Mouse (Mus musculus) MEL (cell line): ENCODE measurements around the gene Gm3138.
"Not testable (repeated sequence)": the region's sequence is repeated elsewhere in the genome, so short reads cannot be mapped to it uniquely, and the experiment has no call there.

Source experiments
- CTCF ChIP-seq, 3 experiments: IDR thresholded peaks in 2 of 3; conservative IDR thresholded peaks in 1 of 3; 2 replicates each; pipeline ENCODE4 v1.5.1; 2011 to 2012; ENCODE audit warnings: low read length in 3 of 3, low read depth in 2 of 3, mild to moderate bottlenecking in 2 of 3, improper control_type of control experiment in 1 of 3, inconsistent platforms in 1 of 3, mixed read lengths in 1 of 3, moderate library complexity in 1 of 3; ENCODE audit not compliant: control insufficient read depth in 1 of 3, insufficient read depth in 1 of 3, poor library complexity in 1 of 3, severe bottlenecking in 1 of 3
- GATA1 ChIP-seq: IDR thresholded peaks from 2 replicates; pipeline ENCODE4 v1.6.1; 2011; ENCODE audit warnings: low read depth, low read length, improper control_type of control experiment
- POLR2A ChIP-seq, 2 experiments: IDR thresholded peaks; 2 replicates each; pipeline ENCODE4 v1.6.1; 2011 to 2012; ENCODE audit warnings: low read length in 2 of 2, mild to moderate bottlenecking in 2 of 2, control low read depth in 1 of 2, improper control_type of control experiment in 1 of 2, low read depth in 1 of 2, moderate library complexity in 1 of 2; ENCODE audit not compliant: control insufficient read depth in 1 of 2, insufficient read depth in 1 of 2, poor library complexity in 1 of 2
- TAL1 ChIP-seq: IDR thresholded peaks from 2 replicates; pipeline ENCODE4 v1.6.1; 2012; ENCODE audit warnings: mild to moderate bottlenecking, inconsistent platforms, low read length, moderate library complexity, mixed read lengths

DNA sequence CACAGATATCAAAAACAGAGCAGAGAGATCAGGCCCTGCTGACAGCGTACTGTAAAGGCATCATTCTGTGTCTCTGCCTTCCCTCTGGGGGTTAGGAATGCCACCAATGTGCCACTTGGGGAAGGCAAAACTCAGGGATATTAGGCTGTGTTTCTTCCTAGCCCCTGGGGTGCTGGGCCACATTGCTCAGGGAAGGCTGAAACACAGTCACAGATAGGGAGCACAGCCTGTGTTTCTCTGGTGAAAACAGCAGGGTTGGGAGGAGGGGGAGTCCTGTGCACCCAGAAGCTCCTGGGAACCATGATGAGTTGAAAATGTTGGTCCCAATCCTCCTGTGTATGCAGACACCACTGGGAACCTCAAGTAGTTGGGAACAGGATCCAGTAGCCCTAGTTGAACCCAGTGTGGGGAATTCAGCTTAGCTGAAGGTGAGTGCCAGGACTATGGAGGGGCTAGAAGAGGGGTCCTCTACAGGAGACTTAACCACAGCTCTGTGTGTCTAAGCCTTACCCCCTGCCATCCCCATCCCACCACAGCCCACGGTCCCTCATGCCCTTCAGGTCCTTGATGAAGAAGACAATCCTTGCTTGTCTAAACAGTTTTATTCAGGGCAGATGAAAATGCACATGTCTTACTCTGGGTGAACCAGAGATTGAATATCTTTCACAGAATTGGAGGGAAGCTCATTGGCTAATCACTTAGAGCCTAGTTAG is 20.0 kb downstream of the Gm3138 start:
- not testable (repeated sequence) for TF ChIP-seq POLR2A (IDR thresholded peaks at IDR 0.05; ENCODE audit: control insufficient read depth in 1 of 2, insufficient read depth in 1 of 2, low read depth in 1 of 2, low read length in 2 of 2, poor library complexity in 1 of 2); TAL1; GATA1; CTCF (IDR thresholded peaks at IDR 0.05 in 2 of 3, conservative IDR thresholded peaks at IDR 0.05 in 1 of 3; ENCODE audit: control insufficient read depth in 1 of 3, insufficient read depth in 1 of 3, low read depth in 2 of 3, low read length in 3 of 3, poor library complexity in 1 of 3, severe bottlenecking in 1 of 3)
